Mouse (Mus musculus) heart, embryonic 16.5 days (tissue): ENCODE results near the gene Fam206a. TPM values are rescaled to one million over a fixed set of nuclear protein-coding genes. Genes with fewer than 3 reads are reported as not detected.

ENCODE experiments used
- ATAC-seq: fragments of 200-750 bp; cut with Nextera tagmentation; replicated peaks from 2 replicates; pipeline ENCODE4 v1.8.0; 2017; ENCODE audit warnings: moderate number of reproducible peaks; ENCODE audit not compliant: insufficient read depth, low FRiP score; ENCODE audit errors: extremely low read depth
- H3K27ac ChIP-seq: fragments of 300-500 bp; sonication (generic); 2 replicates; pipeline ENCODE4 v1.5.1; 2014; ENCODE audit warnings: mild to moderate bottlenecking, low read length, control low read depth, moderate library complexity
- H3K27me3 ChIP-seq: fragments of 300-500 bp; sonication (generic); 2 replicates; pipeline ENCODE4 v1.6.1; 2014; ENCODE audit warnings: low read length, mixed read lengths; ENCODE audit not compliant: control insufficient read depth, insufficient read depth
- H3K36me3 ChIP-seq: fragments of 300-500 bp; sonication (generic); 2 replicates; pipeline ENCODE4 v1.6.1; 2014; ENCODE audit not compliant: control insufficient read depth, insufficient read depth
- H3K4me1 ChIP-seq: fragments of 300-500 bp; sonication (generic); 2 replicates; pipeline ENCODE4 v1.6.1; 2014; ENCODE audit warnings: low read length, mixed read lengths; ENCODE audit not compliant: control insufficient read depth, insufficient read depth
- H3K4me2 ChIP-seq: fragments of 300-500 bp; sonication (generic); 2 replicates; pipeline ENCODE4 v1.6.1; 2014; ENCODE audit warnings: low read depth, mild to moderate bottlenecking, control low read depth, low read length
- H3K4me3 ChIP-seq: fragments of 300-500 bp; sonication (generic); 2 replicates; pipeline ENCODE4 v1.5.1; 2014; ENCODE audit warnings: mild to moderate bottlenecking, control low read depth, low read length
- H3K9ac ChIP-seq: fragments of 300-500 bp; sonication (generic); 2 replicates; pipeline ENCODE4 v1.6.1; 2014; ENCODE audit warnings: low read length, control low read depth
- H3K9me3 ChIP-seq: fragments of 300-500 bp; sonication (generic); replicated peaks from 2 replicates; pipeline ENCODE4 v1.6.1; 2016; ENCODE audit warnings: low read length; ENCODE audit not compliant: control insufficient read depth
- WGBS: fragments of 180-500 bp; shearing (Covaris S2); extraction: QIAGEN DNeasy Blood & Tissue Kit; methylation state at CpG from one replicate; pipeline ENCODE4 v1.1.7; 2014; 5-methylcytosine and 5-hydroxymethylcytosine counted together
- polyA plus RNA-seq: library from polyadenylated mRNA; unstranded; fragments of >200 nt; fragmentation: Nextera tagmentation; extraction: Ambion mirVana; gene quantifications from 2 replicates; pipeline ENCODE4 v1.2.1, GENCODE M21; 2015

Gene Fam206a
- polyA plus RNA-seq, 1 experiment from 2014 or later: 9.0 TPM

DNA sequence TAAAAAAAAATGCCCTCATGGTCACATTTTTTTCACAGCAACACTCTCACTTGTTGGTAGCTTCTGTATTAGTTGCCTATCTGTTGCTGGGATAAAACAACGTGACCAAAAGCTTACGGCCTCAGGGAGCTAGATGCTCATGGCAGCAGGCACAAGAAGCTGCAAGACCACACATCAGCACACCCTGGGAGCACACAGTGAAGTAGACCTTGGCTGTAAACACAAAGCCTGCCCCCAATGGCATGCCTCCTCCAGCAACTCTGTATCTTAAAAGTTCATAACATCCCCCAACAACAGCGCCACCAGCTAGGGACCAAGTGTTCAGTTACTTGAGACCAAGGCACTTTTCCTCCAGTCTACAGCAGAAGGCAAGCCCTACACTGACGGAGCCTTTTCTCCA, 6.9 kb downstream of the Fam206a start:
- Histone ChIP-seq H3K4me3 (no peak overlapping the region), H3K27ac (no peak overlapping the region), H3K27me3 (no peaks in the 10 kb centered on the region), H3K9ac (no peak overlapping the region), H3K36me3 (peaks cover 14% of the 10 kb centered on the region), H3K4me1 (no peaks in the 10 kb centered on the region), H3K4me2 (no peak overlapping the region), H3K9me3 (no peaks in the 10 kb centered on the region)
- ATAC-seq: no peak
- WGBS: 66% methylated on average over 4 of the region's 4 CpGs

DNA sequence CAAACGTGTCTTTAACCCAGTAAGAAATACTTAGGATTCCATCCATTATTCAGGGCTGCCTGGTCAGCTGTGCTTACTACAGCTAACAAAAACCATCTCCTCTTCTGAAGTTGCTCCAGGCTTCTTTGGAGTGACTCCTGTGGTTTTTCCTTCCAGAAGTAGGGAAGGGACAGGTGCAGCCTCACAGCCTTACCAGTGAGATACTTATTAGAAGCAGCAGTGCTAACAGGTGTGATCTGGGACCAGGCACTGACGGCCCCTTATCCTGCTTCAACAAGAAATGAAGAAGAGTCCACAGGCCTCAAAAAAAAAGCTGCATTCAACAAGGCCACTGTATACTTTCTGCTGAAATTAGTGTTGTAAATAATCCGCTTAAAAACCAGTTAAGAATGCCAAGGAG, 9.5 kb downstream of the Fam206a start:
- H3K9me3 ChIP-seq: no peaks in the 10 kb centered on the region
- no peak overlapping the region for H3K27ac ChIP-seq
- no peak overlapping the region for H3K9ac ChIP-seq
- no peak overlapping the region for H3K4me3 ChIP-seq
- ATAC-seq: no peak
- H3K27me3 ChIP-seq: no peaks in the 10 kb centered on the region
- 64% methylated on average over 3 of the region's 3 CpGs for WGBS
- H3K4me1 ChIP-seq: no peaks in the 10 kb centered on the region
- peaks cover 4% of the 10 kb centered on the region for H3K36me3 ChIP-seq
- H3K4me2 ChIP-seq: no peak overlapping the region

DNA sequence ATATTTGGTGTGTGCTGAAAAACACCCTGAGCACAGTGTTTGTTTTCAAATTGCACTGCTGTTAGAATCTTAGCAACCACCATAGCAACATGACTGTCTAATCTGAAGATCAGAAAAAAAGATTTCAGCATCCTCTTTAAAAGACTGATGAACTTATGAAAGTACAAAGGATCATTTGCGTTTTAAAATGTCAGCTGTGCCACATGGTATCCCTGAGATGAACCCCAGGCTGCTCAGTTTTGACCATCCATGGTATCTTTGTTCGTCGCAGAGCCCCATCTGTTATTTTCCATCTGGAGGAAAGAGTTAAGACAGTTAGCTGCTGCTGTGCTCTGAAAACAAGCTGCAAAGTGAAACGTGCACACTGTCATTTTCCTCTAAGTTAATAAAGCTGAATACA, 10.0 kb downstream of the Fam206a start:
- Histone ChIP-seq H3K4me2 (no peak overlapping the region), H3K4me3 (no peak overlapping the region), H3K36me3 (peaks cover 6% of the 10 kb centered on the region; the same call in 1 of the 2 replicates), H3K27ac (no peak overlapping the region), H3K9me3 (no peaks in the 10 kb centered on the region), H3K4me1 (no peaks in the 10 kb centered on the region), H3K27me3 (no peaks in the 10 kb centered on the region), H3K9ac (no peak overlapping the region)
- ATAC-seq: no peak
- 67% methylated on average over 4 of the region's 4 CpGs for WGBS

DNA sequence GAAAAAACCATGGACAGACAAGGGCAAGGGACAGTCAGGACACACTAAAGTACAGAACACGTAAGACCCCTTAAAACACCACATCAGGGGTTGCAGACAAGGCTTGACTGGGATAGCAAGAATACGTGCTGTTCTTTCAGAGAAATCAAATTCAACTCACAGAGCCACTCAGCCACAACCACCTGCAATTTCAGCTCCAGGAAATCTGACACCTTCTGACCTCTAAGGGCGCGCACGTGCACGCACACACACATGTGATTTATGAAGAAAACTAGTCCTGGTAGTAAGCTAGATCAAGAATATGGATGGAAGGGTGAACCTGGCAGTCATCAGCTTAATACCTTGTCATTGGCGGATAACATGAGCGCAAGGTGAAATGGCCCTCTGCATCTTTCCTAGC, 13.0 kb downstream of the Fam206a start:
- Histone ChIP-seq H3K9me3 (no peaks in the 10 kb centered on the region), H3K36me3 (peaks cover 7% of the 10 kb centered on the region; the same call in 1 of the 2 replicates), H3K27me3 (no peaks in the 10 kb centered on the region), H3K4me1 (no peaks in the 10 kb centered on the region), H3K9ac (no peak overlapping the region), H3K27ac (no peak overlapping the region), H3K4me3 (no peak overlapping the region), H3K4me2 (no peak overlapping the region)
- no peak for ATAC-seq
- WGBS: 84% methylated on average over 8 of the region's 8 CpGs

DNA sequence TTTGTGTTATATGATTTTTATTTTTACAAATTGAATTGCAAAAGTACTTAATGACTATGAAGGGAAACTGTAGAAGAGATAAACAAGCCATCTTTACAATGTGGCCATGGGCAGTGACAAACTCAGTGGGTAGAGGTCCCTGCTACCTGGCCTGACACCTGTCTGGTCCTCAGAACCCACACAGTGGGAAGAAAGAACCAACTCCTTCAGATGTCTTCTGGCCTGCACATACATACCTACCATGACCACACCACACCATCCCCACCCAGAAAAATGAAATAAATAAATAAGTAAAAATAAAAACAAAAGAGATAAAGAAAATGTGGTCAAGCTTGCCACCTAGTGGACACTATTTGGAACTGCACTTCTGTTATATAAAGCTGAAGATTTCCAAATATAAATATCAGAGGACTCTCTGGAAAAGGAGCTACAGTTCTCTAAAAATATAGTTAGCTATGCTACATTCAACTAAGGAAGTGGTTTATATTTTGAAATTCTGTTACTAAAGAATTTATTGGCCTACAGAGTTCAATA, 17.9 kb downstream of the Fam206a start:
- Histone ChIP-seq H3K9ac (no peak overlapping the region), H3K9me3 (no peaks in the 10 kb centered on the region), H3K27me3 (no peaks in the 10 kb centered on the region), H3K4me3 (no peak overlapping the region), H3K4me2 (no peak overlapping the region), H3K27ac (no peak overlapping the region; the same call in 1 of the 2 replicates), H3K4me1 (no peaks in the 10 kb centered on the region), H3K36me3 (peaks cover 8% of the 10 kb centered on the region; the same call in 1 of the 2 replicates)
- no peak for ATAC-seq

DNA sequence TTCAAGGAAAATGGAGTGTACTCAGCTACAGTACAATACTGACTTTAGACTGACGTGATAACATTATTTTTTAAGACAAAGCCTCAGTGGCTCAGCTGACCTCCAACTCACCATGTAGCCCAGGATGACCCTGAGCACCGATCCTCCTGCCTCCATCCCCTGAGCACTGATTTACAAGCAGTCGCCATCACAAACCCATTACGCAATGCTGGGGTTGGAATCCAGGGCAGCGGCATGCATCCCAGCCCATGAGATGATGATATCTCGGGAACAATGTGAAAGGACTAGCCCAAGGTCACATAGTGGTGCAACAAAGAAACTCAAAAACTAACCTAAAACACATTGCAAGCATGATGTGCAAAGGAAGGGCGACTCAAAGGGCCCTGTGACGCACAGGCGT, 22.1 kb downstream of the Fam206a start:
- no peaks in the 10 kb centered on the region for H3K27me3 ChIP-seq
- H3K9ac ChIP-seq: no peak overlapping the region
- peaks cover 9% of the 10 kb centered on the region for H3K36me3 ChIP-seq
- no peaks in the 10 kb centered on the region for H3K4me1 ChIP-seq
- H3K4me3 ChIP-seq: no peak overlapping the region
- no peak overlapping the region for H3K27ac ChIP-seq
- no peaks in the 10 kb centered on the region for H3K9me3 ChIP-seq
- no peak for ATAC-seq
- no peak overlapping the region for H3K4me2 ChIP-seq
- 86% methylated on average over 9 of the region's 9 CpGs for WGBS

DNA sequence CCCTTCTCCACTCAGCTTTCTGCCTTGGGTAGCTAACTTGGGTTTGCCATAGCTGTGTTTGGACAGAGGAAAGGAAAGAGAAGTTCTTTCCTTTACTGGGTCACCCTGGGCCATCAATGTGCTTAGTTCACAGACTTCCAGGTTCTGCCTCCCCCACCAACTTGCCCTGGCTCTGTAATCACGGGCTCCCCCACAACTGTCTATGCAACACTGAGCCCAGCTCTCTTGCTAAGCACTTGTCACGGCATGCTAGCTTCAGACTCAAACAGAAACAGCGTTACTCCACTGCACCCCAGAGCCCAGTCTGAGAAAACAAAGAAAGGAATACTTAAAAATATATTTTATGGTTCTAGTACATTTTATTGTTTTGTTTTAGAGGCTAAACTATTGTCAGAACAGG, 26.8 kb downstream of the Fam206a start:
- no peak overlapping the region for H3K27ac ChIP-seq
- no peak for ATAC-seq
- H3K4me2 ChIP-seq: no peak overlapping the region
- no peaks in the 10 kb centered on the region for H3K27me3 ChIP-seq
- H3K4me3 ChIP-seq: no peak overlapping the region
- 75% methylated on average over 3 of the region's 3 CpGs for WGBS
- no peaks in the 10 kb centered on the region for H3K9me3 ChIP-seq
- H3K9ac ChIP-seq: no peak overlapping the region
- peaks cover 12% of the 10 kb centered on the region for H3K36me3 ChIP-seq
- no peaks in the 10 kb centered on the region for H3K4me1 ChIP-seq

DNA sequence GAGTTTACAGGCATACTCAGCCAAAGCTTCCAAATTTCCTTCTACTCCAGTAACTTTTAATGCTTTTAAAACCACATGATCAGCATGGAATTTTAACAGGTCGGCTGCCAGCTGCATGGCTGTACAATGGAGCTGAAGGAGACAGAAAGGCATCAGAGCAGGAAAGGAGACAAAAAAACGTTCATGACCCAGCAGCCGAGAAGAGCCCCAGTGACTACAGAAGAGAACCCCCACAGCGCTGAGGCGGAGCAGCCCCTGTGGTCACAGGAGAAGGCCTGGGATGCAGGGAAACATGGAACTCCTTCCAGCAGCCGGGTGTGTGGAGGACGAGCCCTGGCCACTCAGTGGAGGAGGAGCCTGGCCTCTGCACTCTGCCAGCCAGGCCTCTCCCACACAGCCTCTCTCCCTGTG, 27.4 kb downstream of the Fam206a start:
- H3K36me3 ChIP-seq: peaks cover 12% of the 10 kb centered on the region
- ATAC-seq: no peak
- no peaks in the 10 kb centered on the region for H3K27me3 ChIP-seq
- H3K9me3 ChIP-seq: no peaks in the 10 kb centered on the region
- H3K4me2 ChIP-seq: no peak overlapping the region
- no peak overlapping the region for H3K4me3 ChIP-seq
- 55% methylated on average over 7 of the region's 7 CpGs for WGBS
- H3K27ac ChIP-seq: 0 out of 2 replicates have a peak overlapping the region, but pooled peaks have one; percentile 31
- H3K9ac ChIP-seq: no peak overlapping the region
- H3K4me1 ChIP-seq: no peaks in the 10 kb centered on the region

DNA sequence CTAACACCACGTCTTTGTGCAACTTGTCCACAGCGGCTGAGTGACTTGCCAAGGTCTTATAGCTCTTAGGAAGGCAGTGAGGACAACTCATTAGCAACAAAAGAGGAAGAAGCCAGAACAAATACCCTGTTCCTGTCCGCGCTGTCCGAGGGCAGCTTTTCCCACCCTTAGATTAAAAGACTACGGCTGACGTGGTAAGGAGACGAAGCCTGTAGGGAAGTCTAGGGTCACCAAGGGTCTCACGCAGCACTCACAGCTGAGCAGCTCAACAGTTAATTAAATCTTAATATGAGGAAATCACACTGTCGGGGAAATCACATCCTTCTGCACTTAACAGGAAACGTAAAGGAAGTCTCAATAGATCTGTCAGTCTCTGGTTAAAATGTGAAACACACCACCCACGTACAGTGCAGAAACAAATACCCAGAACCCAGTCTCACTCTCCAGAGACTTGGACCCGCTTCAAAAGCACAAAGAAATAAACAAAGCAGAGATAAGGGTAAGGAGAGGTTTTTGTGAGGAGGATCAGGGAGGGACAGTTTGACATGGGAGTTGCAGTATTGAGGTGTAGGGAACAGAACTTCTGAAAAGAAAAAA, 29.0 kb downstream of the Fam206a start:
- no peak overlapping the region for H3K4me3 ChIP-seq
- H3K4me2 ChIP-seq: peak overlapping the region; percentile 30; the same call in 1 of the 2 replicates
- peak; percentile 69 for ATAC-seq
- H3K9ac ChIP-seq: no peak overlapping the region
- H3K4me1 ChIP-seq: no peaks in the 10 kb centered on the region
- peaks cover 12% of the 10 kb centered on the region for H3K36me3 ChIP-seq
- H3K27me3 ChIP-seq: no peaks in the 10 kb centered on the region
- 54% methylated on average over 13 of the region's 13 CpGs for WGBS
- peak overlapping the region; percentile 17; the same call in 1 of the 2 replicates for H3K27ac ChIP-seq
- no peaks in the 10 kb centered on the region for H3K9me3 ChIP-seq
